Mouse (Mus musculus) layer of hippocampus, postnatal 25 days (tissue): Measurements from ENCODE around the gene Rbm8a. TPM values are rescaled to one million over a fixed set of nuclear protein-coding genes. Genes with fewer than 3 reads are reported as not detected.

Experiments
- DNase-seq, 2 experiments: peaks; one replicate each; pipeline ENCODE4 v3.0.0; 2022; ENCODE audit warnings: mixed read lengths in 2 of 2, low spot score in 1 of 2; ENCODE audit errors: extremely low spot score in 1 of 2
- total RNA-seq, 2 experiments: library from RNA; stranded (reverse); gene quantifications; 2 replicates each; pipeline ENCODE4 v1.2.3; 2021

Rbm8a gene
- total RNA-seq, 2 experiments from 2014 or later = 48.4 to 51.7 TPM

- no peak for DNase-seq
Measured at GRCm38 (mm10) chr3:96668424-96669067, 38.8 kb downstream of the Rbm8a start.

- peak; percentile 40 to 47 for DNase-seq
Measured at GRCm38 (mm10) chr3:96669727-96670468, 40.2 kb downstream of the Rbm8a start, which contains the start of gene Ankrd35. Gene Ankrd35 (plus strand): TSS chr3:96670131.

- no peak for DNase-seq
Measured at GRCm38 (mm10) chr3:96671519-96671918, 41.8 kb downstream of the Rbm8a start.

GRCm38 (mm10) chr3:96673514-96673913 lies 43.8 kb downstream of the Rbm8a start:
- DNase-seq = no peak

- no peak for DNase-seq
Measured at GRCm38 (mm10) chr3:96674442-96674841, 44.7 kb downstream of the Rbm8a start.

GRCm38 (mm10) chr3:96675171-96675570 lies 45.4 kb downstream of the Rbm8a start:
- no peak for DNase-seq

GRCm38 (mm10) chr3:96675690-96676089 lies 46.0 kb downstream of the Rbm8a start:
- no peak for DNase-seq

GRCm38 (mm10) chr3:96678456-96678855 lies 48.7 kb downstream of the Rbm8a start:
- no peak for DNase-seq

- no peak for DNase-seq
Measured at GRCm38 (mm10) chr3:96679159-96679674, 49.5 kb downstream of the Rbm8a start.

GRCm38 (mm10) chr3:96680269-96680956 lies 50.7 kb downstream of the Rbm8a start:
- no peak for DNase-seq

Other genes with a start within 250 kb of the Rbm8a start
- not detected for gene BC107364, start 177.6 kb upstream of the Rbm8a start, total RNA-seq
- under 1 TPM in 1 of 2 experiments, not detected in 1; 0.12 TPM for gene Hfe2, start 104.8 kb upstream of the Rbm8a start, total RNA-seq
- gene Txnip, start 72.0 kb upstream of the Rbm8a start, total RNA-seq = 10 to 100 TPM; 20.7 to 25.0 TPM
- gene Gm16253, start 52.9 kb upstream of the Rbm8a start, total RNA-seq = not detected
- 10 to 100 TPM; 23.8 to 29.7 TPM for gene Polr3gl, start 35.8 kb upstream of the Rbm8a start, total RNA-seq
- gene Ankrd34a, start 33.3 kb upstream of the Rbm8a start, total RNA-seq = 10 to 100 TPM; 50.9 to 62.3 TPM
- 10 to 100 TPM; 29.2 to 29.4 TPM for gene Lix1l, start 28.8 kb upstream of the Rbm8a start, total RNA-seq
- 10 to 100 TPM; 55.3 to 57.3 TPM for gene Pex11b, start 5.4 kb downstream of the Rbm8a start, total RNA-seq
- gene Gm42957, start 5.5 kb downstream of the Rbm8a start, total RNA-seq = under 1 TPM; 0.31 to 0.37 TPM
- gene Itga10, start 15.7 kb downstream of the Rbm8a start, total RNA-seq = 1 to 10 TPM; 1.1 to 1.7 TPM
- 1 to 10 TPM; 5.3 to 6.2 TPM for gene Ankrd35, start 40.2 kb downstream of the Rbm8a start, total RNA-seq
- 10 to 100 TPM; 24.6 to 27.0 TPM for gene Pias3, start 66.5 kb downstream of the Rbm8a start, total RNA-seq
- gene Nudt17, start 78.6 kb downstream of the Rbm8a start, total RNA-seq = 10 to 100 TPM; 13.2 to 16.7 TPM
- gene Polr3c, start 97.7 kb downstream of the Rbm8a start, total RNA-seq = 10 to 100 TPM; 24.7 to 24.9 TPM
- gene Rnf115, start 97.7 kb downstream of the Rbm8a start, total RNA-seq = 10 to 100 TPM; 56.0 to 62.3 TPM
- gene Pdzk1, start 199.4 kb downstream of the Rbm8a start, total RNA-seq = under 1 TPM; 0.22 to 0.35 TPM
- not detected for gene Cd160, start 199.4 kb downstream of the Rbm8a start, total RNA-seq